Mouse (Mus musculus) brain, embryonic 14.5 days (tissue): Measurements from ENCODE around the gene Scimp.

ENCODE experiments used
- CTCF ChIP-seq: fragments of 200-500 bp; IDR thresholded peaks from 2 replicates; pipeline ENCODE4 v1.5.1; 2012; ENCODE audit warnings: inconsistent platforms, mild to moderate bottlenecking, moderate library complexity, borderline replicate concordance; ENCODE audit not compliant: insufficient read depth, insufficient read length; ENCODE audit errors: extremely low read depth
- POLR2A ChIP-seq: fragments of 200-500 bp; IDR thresholded peaks from 2 replicates; pipeline ENCODE4 v1.6.1; 2012; ENCODE audit warnings: mild to moderate bottlenecking, inconsistent platforms, borderline replicate concordance; ENCODE audit not compliant: poor library complexity, insufficient read depth, insufficient read length, severe bottlenecking; ENCODE audit errors: extremely low read depth

DNA sequence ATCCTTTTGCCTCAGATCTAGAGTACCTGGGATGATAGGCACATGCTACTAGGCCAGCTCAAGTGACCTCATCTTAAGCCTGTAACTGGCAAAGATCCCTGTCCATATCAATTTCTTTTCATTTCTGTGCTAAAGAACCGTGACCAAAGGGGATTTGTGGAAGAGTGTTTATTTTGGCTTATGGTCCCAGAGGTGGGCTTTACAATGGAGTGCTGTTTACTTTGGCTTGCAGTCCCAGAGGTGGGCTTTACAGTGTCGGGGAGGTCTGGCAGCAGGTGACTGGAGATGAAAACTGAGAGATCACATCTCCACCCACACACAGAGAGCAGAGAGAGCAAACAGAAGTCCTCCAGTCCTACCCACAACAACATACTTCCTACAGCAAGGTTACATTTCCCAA is 26.2 kb upstream of the Scimp start:
- TF ChIP-seq CTCF: no peak
- TF ChIP-seq POLR2A: no peak
